In the genomic region with DNA sequence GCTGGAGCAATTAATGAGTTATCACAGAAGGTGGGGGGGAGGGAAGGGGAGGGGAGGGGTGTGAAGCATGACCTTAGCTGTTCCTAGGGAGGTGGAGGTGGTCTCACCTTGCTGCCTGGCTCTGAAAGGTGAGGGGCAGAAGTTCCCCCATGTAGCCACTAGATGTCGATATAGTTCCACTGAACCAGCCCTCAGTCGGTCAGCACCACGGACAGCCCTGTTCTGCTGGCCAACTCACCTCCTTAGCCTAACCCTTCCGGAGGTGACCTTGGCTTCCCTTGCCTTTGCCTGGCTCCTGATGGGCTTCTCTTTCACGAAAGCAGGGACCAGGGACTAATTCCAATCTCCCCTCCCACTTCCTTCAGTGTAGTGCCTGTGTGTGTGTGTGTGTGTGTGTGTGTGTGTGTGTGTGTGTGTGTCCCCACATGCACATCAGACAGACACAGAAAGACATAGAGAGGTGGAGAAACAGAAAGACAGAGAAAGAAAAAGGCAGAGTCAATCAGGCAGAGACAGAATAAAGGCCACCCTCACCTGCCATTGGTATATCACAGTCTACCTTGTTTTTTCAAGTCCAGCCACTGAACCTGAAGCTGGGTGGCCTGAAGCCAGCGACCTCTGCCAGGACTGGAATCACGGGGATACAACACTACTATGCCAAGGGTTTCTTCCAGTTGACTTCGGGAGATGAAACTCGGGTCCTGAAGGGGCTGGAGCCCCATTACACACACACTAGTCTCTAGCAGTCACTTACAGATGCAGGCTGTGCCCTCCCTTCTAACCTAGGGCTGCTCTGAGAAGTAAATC, we compare ENCODE assay signal across 8 mouse cellular contexts.
DNase-seq lines count a peak whose midpoint lies in the region; ATAC-seq and TF ChIP-seq lines count a peak whose summit lies in the region.

No protein-coding gene starts in this region.

- DNase-seq in B cell, adult 2 months = peak; percentile 74 to 76
- peak; percentile 31 for DNase-seq in Muller cell, postnatal 12 days (ENCODE audit: inconsistent ontology term)
- DNase-seq in cerebellum, adult 2 months = peak; percentile 76 to 81
- peak; percentile 58 for DNase-seq in gastrocnemius, adult 2 months
- DNase-seq in intestine, embryonic 14.5 days (ENCODE audit: low spot score) = peak; percentile 86
- peak; percentile 48 for DNase-seq in lung, adult 2 months
- DNase-seq in urinary bladder, postnatal 36 days (ENCODE audit: low spot score in 2 of 2) = peak; percentile 39 to 55

- peak; percentile 56; the same call in 1 of the 2 replicates for ATAC-seq in intestine, embryonic 14.5 days (replicated peaks; ENCODE audit: low FRiP score, low TSS enrichment, low read depth)
- peak; percentile 55; the same call in 1 of the 2 replicates for ATAC-seq in neural tube, embryonic 13.5 days (ENCODE audit: low read depth)

- H3K36me3 ChIP-seq in intestine, embryonic 14.5 days (ENCODE audit: control insufficient read depth, insufficient read depth, low read length) = no peaks in the 10 kb centered on the region
- H3K36me3 ChIP-seq in neural tube, embryonic 13.5 days = peaks cover 14% of the 10 kb centered on the region

- H3K4me3 ChIP-seq in cerebellum, adult 2 months (replicated peaks; ENCODE audit: insufficient read depth, low read depth, low read length) = no peak overlapping the region
- no peak overlapping the region for H3K4me3 ChIP-seq in gastrocnemius, adult 2 months
- H3K4me3 ChIP-seq in intestine, embryonic 14.5 days (ENCODE audit: low read depth, low read length) = no peak overlapping the region
- no peak overlapping the region for H3K4me3 ChIP-seq in lung, adult 2 months (replicated peaks; ENCODE audit: extremely low read depth, low read depth, low read length)
- H3K4me3 ChIP-seq in neural tube, embryonic 13.5 days = no peak overlapping the region

- intact Hi-C loops in gastrocnemius, adult 2 months (cut with DNase I) = loop anchor here (5.0 kb wide), 1 partner anchor 180 kb away; the partner anchor contains the start of gene Tmem163

- peak; percentile 100 for TF ChIP-seq CTCF in cerebellum, adult 2 months (IDR thresholded peaks at IDR 0.05; ENCODE audit: borderline replicate concordance, insufficient read depth, low read depth, low read length)
- TF ChIP-seq CTCF in gastrocnemius, adult 2 months (IDR thresholded peaks at IDR 0.05) = peak; percentile 94
- TF ChIP-seq CTCF in lung, adult 2 months (IDR thresholded peaks at IDR 0.05; ENCODE audit: insufficient read depth, low read length) = peak; percentile 99

- H3K4me1 ChIP-seq in cerebellum, adult 2 months (ENCODE audit: control insufficient read depth, insufficient read depth, low read length) = peaks cover 6% of the 10 kb centered on the region; the same call in 1 of the 2 replicates
- H3K4me1 ChIP-seq in intestine, embryonic 14.5 days (replicated peaks; ENCODE audit: control insufficient read depth, insufficient read depth, low read length) = no peaks in the 10 kb centered on the region
- H3K4me1 ChIP-seq in lung, adult 2 months (ENCODE audit: control insufficient read depth, insufficient read depth, low read length) = no peaks in the 10 kb centered on the region
- H3K4me1 ChIP-seq in neural tube, embryonic 13.5 days (replicated peaks) = peaks cover 11% of the 10 kb centered on the region

- H3K27ac ChIP-seq in cerebellum, adult 2 months (ENCODE audit: insufficient read depth, low read length) = no peak overlapping the region
- no peak overlapping the region for H3K27ac ChIP-seq in gastrocnemius, adult 2 months
- H3K27ac ChIP-seq in intestine, embryonic 14.5 days (ENCODE audit: low read depth) = no peak overlapping the region
- no peak overlapping the region for H3K27ac ChIP-seq in neural tube, embryonic 13.5 days (replicated peaks)

- H3K9ac ChIP-seq in intestine, embryonic 14.5 days (ENCODE audit: low read length) = no peak overlapping the region
- H3K9ac ChIP-seq in neural tube, embryonic 13.5 days = no peak overlapping the region

- no peak overlapping the region for H3K4me2 ChIP-seq in intestine, embryonic 14.5 days (ENCODE audit: low read length)
- no peak overlapping the region for H3K4me2 ChIP-seq in neural tube, embryonic 13.5 days

- 10% methylated on average over 9 of the region's 9 CpGs for WGBS in cerebellum, adult 2 months
- WGBS in intestine, embryonic 14.5 days = 35% methylated on average over 9 of the region's 9 CpGs
- 30% methylated on average over 9 of the region's 9 CpGs for WGBS in lung, adult 2 months
- WGBS in neural tube, embryonic 13.5 days = 36% methylated on average over 9 of the region's 9 CpGs

- no peaks in the 10 kb centered on the region for H3K9me3 ChIP-seq in intestine, embryonic 14.5 days (ENCODE audit: control insufficient read depth, low read length)
- H3K9me3 ChIP-seq in neural tube, embryonic 13.5 days = no peaks in the 10 kb centered on the region

- TF ChIP-seq POLR2A in cerebellum, adult 2 months (IDR thresholded peaks at IDR 0.05; ENCODE audit: borderline replicate concordance, insufficient read depth, low read length) = no peak
- TF ChIP-seq POLR2A in lung, adult 2 months (IDR thresholded peaks at IDR 0.05; ENCODE audit: borderline replicate concordance, extremely low read depth, low read depth, low read length) = no peak

- no peaks in the 10 kb centered on the region for H3K27me3 ChIP-seq in cerebellum, adult 2 months (ENCODE audit: control insufficient read depth, insufficient read depth, low read length)
- H3K27me3 ChIP-seq in intestine, embryonic 14.5 days (replicated peaks; ENCODE audit: control insufficient read depth, insufficient read depth, low read length) = no peaks in the 10 kb centered on the region
- H3K27me3 ChIP-seq in neural tube, embryonic 13.5 days = peaks cover 51% of the 10 kb centered on the region

Comparison
In these comparisons a context has a peak if more than half of its experiments do, and no peak if none do; other contexts are left out.
1. DNase-seq: peak in every context shown above with its lines; median percentile 86 in intestine, embryonic 14.5 days; 78 in cerebellum, adult 2 months; 75 in B cell, adult 2 months; 58 in gastrocnemius, adult 2 months; 48 in lung, adult 2 months; 47 in urinary bladder, postnatal 36 days; 31 in Muller cell, postnatal 12 days.